Mouse (Mus musculus): ENCODE measurements at regions not wholly inside any gene's neighbourhood (a gene's known extent, or its start where the extent isn't known, plus 50 kb on each side); places are given as distances from the start of the nearest gene placed in this dataset.
A peak's percentile ranks its signal among the peaks of the same experiment; 100 is the strongest.

DNA sequence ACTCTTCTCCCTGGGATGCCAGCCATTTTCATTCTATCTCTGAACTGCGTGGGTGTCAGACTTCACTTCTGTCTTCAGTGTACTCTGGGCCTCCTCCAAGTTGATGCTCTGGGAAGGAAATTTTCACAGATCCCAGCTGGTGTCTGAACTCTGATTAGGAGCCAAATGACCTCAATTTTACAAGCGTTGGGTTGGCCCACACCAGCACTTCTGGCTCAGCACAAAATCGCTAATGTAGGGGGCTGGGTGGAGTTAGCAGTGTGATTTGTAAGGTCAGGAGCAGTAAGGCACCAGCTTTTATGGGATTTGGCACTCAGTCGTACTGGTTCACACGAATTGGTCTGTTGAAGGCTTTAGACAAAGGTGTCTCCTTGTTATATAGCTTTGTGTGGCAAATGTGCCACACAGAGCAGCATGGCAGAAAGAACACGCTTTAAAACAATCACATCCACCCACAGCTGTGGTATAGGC is 576.3 kb upstream of the Kdm8 start:
- DNase-seq: peak; percentile 33 to 38

- no peak for DNase-seq
Measured at GRCm38 (mm10) chr7:124868621-124869020, 575.9 kb upstream of the Kdm8 start.

- DNase-seq: no peak
Measured at GRCm38 (mm10) chr7:124880771-124881170, 563.7 kb upstream of the Kdm8 start.

GRCm38 (mm10) chr7:124907233-124907632 is 537.2 kb upstream of the Kdm8 start:
- DNase-seq: no peak

DNA sequence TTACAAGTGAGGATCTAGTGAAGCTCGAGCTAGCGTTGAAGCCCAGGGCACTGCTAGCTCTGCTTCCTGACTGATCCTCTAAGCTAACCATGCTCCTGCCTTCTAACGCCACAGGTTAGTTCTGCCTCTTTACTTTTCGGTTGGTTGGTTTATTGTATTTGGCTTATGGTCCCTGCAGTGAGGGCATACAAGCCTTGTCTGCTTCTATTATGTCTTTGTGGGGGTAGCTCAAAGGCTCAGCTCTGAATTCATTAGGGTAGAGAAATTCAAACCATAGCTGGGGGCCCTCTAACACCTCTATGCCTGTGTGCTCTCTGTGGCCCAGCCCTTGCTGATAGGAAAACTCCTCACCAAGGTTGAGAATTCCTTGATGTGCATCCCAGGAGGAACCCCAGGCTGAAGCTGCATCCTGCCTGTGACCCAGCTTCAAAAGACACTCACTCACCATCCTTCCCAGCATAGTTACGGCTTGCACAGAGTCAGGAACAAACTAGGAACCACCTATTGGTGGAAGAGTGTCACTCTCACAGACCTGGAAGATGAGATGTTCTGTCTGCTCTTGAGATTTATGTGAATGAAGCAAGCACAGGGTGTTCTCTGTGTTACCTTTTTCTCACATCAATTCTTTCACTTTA is 536.7 kb upstream of the Kdm8 start:
- no peak for DNase-seq

- no peak for DNase-seq
Measured at GRCm38 (mm10) chr7:124914061-124914460, 530.4 kb upstream of the Kdm8 start.

GRCm38 (mm10) chr7:124914479-124914878 is 530.0 kb upstream of the Kdm8 start:
- DNase-seq: no peak

DNA sequence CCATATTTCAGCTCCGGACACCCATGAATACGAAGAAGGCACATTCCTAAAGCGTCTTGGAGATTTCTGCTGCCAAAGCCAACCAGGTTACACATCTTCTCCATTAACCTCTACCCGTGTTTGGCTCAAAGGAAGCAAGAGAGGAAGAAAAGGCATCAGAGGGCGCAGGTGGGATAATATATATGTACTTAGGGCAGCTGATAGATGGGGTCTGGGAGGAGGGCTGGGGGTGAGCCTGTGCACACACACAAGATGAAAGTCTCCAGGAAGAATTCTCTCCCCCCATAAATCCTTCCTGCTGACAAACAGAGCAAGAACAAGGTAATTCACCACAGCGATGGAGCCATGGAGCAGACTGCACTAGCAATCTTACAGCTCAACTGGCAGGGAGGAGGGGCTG is 529.5 kb upstream of the Kdm8 start:
- DNase-seq: no peak

DNA sequence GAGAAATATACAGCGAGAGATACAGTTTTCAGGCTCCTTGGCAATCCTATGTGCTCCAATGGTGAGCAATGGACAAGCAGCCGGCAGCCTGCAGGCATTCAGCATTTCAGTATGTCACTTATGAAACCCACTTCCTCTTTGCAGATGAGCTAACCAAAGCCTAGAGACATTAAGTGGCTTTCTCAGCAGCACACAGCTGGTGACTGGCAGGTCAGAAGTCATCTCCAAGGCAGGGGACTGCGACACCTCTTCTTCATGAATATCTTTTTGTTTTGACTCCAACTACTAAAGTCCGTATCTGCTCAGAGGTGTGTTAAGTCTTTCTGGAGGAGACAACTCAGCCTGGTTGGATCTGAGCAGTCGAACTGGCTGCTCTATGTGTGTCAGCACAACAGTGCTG is 528.8 kb upstream of the Kdm8 start:
- DNase-seq: no peak

- peak in 1 of 2 experiments; percentile 14 for DNase-seq
Measured at GRCm38 (mm10) chr7:124917606-124918120, 526.8 kb upstream of the Kdm8 start.

GRCm38 (mm10) chr7:124922806-124923205 is 521.7 kb upstream of the Kdm8 start:
- DNase-seq: no peak

DNA sequence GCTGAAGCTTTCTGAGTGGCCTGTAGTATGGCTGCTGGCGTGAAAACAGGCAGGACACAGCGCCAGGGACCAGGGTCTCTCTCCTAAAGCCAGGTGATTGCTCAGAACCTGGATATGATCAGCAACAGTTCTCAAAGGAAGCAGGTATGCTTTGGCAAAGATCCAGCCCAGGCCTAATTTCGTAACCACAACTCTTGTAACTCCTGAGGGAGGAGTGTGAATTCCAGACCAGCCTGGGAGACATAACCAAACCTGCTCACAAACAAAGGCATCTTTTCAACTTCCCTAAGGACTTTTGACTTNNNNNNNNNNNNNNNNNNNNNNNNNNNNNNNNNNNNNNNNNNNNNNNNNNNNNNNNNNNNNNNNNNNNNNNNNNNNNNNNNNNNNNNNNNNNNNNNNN is 510.9 kb upstream of the Kdm8 start:
- no peak for DNase-seq

- DNase-seq: no peak
Measured at GRCm38 (mm10) chr7:124939357-124939756, 505.1 kb upstream of the Kdm8 start.

DNA sequence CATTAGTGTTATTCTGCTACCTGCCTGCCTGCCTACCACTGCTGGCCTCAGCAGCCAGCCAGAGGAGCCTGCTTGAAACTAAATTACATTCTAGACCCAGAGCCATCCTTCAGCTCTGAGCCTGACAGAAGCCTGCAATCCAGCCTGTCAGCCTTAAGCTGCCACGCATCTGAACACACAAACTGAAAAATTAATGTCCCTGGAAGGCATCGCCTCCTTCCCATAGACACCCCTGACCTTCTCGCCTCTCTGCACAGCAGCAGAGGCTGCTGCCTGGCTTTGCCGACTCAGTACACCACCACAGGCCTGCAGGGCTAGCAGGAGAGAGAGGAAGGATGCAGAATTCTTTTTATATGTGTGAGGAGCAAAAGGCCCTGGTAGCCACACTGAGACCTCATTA is 502.9 kb upstream of the Kdm8 start:
- no peak for DNase-seq

DNA sequence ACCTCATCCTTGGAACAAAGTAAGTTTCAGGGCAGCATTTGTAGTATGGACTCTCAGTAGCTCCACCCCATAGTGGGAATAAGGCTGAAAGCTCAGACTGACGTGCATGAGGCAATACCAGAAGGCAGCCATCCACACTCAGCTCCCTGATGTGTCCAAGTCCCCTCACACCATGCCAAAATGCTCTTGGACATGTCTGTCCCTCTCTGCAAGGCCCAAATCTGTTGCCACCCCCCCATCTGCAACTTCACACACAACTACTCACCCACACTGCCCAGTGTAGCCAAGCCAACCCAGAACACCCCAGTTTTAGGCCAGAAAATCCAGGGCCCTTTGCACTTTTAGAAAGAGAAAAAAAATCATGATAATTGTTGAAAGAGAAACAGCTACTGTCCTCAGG is 498.1 kb upstream of the Kdm8 start:
- no peak for DNase-seq

GRCm38 (mm10) chr7:124957329-124957728 is 487.1 kb upstream of the Kdm8 start:
- no peak for DNase-seq

GRCm38 (mm10) chr7:124974870-124975488 is 469.5 kb upstream of the Kdm8 start:
- DNase-seq: no peak

- no peak for DNase-seq
Measured at GRCm38 (mm10) chr7:124989456-124989855, 455.0 kb upstream of the Kdm8 start.

- DNase-seq: no peak
Measured at GRCm38 (mm10) chr7:124990695-124991094, 453.8 kb upstream of the Kdm8 start.

DNA sequence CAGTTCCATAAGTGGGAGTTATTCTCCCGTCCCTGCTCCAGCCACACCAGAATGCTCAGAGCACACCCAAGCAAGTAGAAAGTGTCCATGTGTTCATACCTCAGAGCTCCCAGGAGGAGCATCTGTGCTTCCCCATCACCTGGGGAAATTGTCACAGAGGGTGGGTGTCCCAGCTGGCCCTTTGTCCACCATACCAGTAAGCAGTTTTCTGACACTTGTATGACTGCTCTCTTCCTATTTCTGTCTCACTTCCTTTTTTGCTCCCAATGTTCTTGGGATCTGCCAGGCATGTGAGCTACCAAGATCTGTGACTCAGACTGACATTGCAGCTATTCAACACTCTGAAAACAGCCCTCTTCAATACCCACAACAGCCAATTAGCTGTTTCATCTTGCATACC is 447.9 kb upstream of the Kdm8 start:
- no peak for DNase-seq

GRCm38 (mm10) chr7:125000669-125001068 is 443.8 kb upstream of the Kdm8 start:
- DNase-seq: no peak

DNA sequence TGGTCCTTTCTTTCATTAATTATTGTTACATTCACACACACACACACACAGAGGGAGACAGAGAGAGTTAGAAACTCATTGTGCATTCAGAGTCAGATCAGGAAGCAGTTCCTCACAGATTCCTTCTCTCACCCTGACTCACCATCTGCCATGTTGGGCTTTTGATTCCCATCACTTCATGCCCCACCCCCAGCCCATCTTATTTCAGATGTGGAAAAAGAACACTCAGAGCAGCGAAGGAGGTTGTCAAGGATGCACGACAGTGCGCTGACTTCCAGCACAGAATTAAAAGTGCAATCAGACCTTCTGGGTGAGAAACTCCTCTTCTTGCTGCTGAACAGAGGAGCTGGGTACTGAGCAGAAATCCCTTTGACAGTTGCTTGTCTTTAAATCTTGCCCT is 438.8 kb upstream of the Kdm8 start:
- DNase-seq: no peak

DNA sequence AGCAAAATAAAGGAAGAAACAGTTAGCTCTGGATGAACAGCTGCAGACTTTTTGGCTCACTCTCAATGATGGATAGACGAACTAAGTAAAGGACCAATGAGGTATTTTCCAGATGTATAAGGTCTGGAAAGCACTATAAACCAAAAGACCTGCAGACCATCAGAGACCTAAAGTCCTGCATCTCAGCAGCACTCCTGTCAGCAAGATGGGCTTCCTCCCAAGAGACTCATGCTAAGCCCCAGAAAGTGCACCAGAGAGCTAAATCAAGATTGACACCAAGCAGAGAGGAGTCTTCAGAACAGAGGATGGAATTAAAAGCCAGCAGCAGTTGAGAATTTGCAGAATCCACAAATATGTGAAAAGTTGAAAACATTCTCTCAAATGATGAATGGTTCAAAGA is 425.2 kb upstream of the Kdm8 start:
- no peak for DNase-seq

- no peak for DNase-seq
Measured at GRCm38 (mm10) chr7:125024944-125025343, 419.5 kb upstream of the Kdm8 start.

DNA sequence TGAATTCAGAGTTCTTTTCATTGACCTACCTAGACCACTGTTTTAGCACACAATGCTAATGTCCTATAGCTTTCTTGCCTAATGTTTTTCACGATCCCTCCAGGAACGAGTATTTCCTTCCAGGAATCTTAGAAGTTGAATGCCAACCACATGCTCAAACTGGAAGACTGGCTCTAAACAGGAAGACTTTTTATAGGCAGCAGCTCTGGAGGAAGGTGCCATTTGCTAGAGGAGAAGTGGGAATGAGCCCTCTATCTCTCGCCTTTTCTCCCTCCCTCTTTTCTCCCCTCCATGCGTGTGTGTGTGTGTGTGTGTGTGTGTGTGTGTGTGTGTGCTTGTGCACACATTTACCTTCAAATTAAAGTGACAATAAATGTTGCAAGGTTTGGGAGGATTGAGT is 410.7 kb upstream of the Kdm8 start:
- no peak for DNase-seq
